Mouse (Mus musculus): Measurements from ENCODE around the gene Mmrn2. TPM values are rescaled to one million over a fixed set of nuclear protein-coding genes. Genes with fewer than 3 reads are reported as not detected.

Mmrn2 gene
- polyA plus RNA-seq (2017; shearing (Covaris generic)), result 0.15 TPM

DNA sequence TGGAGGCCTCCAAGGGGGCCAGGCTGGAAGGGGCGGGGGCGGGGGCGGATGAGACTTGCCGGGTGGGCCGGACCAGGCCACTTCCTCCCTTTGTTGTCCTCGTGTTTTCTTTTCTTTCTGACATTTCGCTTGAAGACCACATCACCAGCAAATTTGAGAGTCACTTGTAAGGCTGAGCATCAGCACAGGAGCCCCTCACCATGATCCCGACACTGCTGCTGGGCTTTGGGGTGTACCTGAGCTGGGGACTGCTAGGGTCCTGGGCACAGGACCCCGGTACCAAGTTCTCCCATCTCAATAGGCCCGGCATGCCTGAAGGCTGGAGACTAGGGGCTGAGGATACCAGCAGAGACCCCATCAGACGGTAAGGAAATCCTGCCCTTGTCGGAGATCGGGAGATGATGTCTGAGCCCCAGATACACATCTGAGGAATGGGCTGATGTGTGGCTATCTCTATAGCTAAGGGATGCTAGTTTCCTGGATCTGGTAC is at the start of gene Mmrn2:
Mmrn2 (plus strand) TSS at position 51 of the 490 bp plus-strand sequence.

DNA sequence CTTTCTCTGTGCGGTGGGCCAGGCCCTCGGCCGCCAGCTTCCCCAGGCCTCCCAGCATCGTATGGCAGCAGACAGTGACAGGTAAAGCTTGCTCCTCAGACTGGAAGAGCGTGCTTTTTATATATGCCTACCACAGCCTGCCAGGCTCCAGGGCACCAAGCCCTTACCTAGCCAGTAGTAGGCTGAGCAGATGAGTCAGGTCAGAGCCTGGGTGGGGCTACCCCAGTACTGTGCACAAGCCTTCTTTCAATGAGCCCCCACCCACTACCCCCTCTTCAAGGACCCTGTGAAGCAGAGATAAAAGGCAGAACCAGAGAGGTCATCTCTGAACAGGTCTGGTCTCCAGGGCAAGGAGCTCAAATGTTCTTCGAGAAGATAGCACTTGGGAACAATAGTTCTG is 20.0 kb upstream of the Mmrn2 start, which contains the start of gene Fam25c:
Fam25c (minus strand) TSS at position 133 of the 400 bp plus-strand sequence.

GRCm38 (mm10) chr14:34374577-34374976 is 688 bp upstream of the Mmrn2 start, which contains the start of gene Sncg:
Gene Sncg (minus strand): TSS chr14:34374789.

Other genes starting within 250 kb of the Mmrn2 start
- not detected for gene Npy4r, start 223.0 kb upstream of the Mmrn2 start, polyA plus RNA-seq (2017; shearing (Covaris generic))
- gene Gprin2, start 173.8 kb upstream of the Mmrn2 start, polyA plus RNA-seq (2017; shearing (Covaris generic)), result not detected
- gene Syt15, start 155.9 kb upstream of the Mmrn2 start, polyA plus RNA-seq (2017; shearing (Covaris generic)), result 0.24 TPM
- gene Shld2, start 65.0 kb upstream of the Mmrn2 start, polyA plus RNA-seq (2017; shearing (Covaris generic)), result 23.1 TPM
- gene Glud1, start 64.7 kb upstream of the Mmrn2 start, polyA plus RNA-seq (2017; shearing (Covaris generic)), result 104 TPM
- not detected for gene Fam25c, start 20.0 kb upstream of the Mmrn2 start, polyA plus RNA-seq (2017; shearing (Covaris generic))
- gene Sncg, start 676 bp upstream of the Mmrn2 start, polyA plus RNA-seq (2017; shearing (Covaris generic)), result not detected
- gene Bmpr1a, start 127.9 kb downstream of the Mmrn2 start, polyA plus RNA-seq (2017; shearing (Covaris generic)), result 2.0 TPM
- gene 9230112D13Rik, start 147.3 kb downstream of the Mmrn2 start, polyA plus RNA-seq (2017; shearing (Covaris generic)), result not detected
- gene Ldb3, start 213.2 kb downstream of the Mmrn2 start, polyA plus RNA-seq (2017; shearing (Covaris generic)), result not detected
- gene Opn4, start 224.7 kb downstream of the Mmrn2 start, polyA plus RNA-seq (2017; shearing (Covaris generic)), result not detected